Mouse (Mus musculus) CH12.LX (cell line): ENCODE results near the gene Gse1. TPM values are rescaled to one million over a fixed set of nuclear protein-coding genes. Genes with fewer than 3 reads are reported as not detected.

Source experiments
- DNase-seq: peaks from one replicate; pipeline ENCODE4 v3.0.0-alpha.2; 2013; ENCODE audit errors: extremely low read depth
- H3K27ac ChIP-seq: 2 replicates; pipeline ENCODE4 v1.5.1; 2012; ENCODE audit warnings: low read depth, mild to moderate bottlenecking, control low read depth, moderate library complexity; ENCODE audit not compliant: insufficient read depth
- H3K27me3 ChIP-seq: replicated peaks from 2 replicates; pipeline ENCODE3; 2012; ENCODE audit warnings: inconsistent platforms
- H3K36me3 ChIP-seq, 2 experiments: replicated peaks in 1 of 2; 2 replicates each; pipeline versions ENCODE3 to v1.6.1; 2012; ENCODE audit warnings: inconsistent platforms in 1 of 2, low read length in 1 of 2, mild to moderate bottlenecking in 1 of 2, mixed read lengths in 1 of 2, moderate library complexity in 1 of 2; ENCODE audit not compliant: control insufficient read depth in 1 of 2, insufficient read depth in 1 of 2
- H3K4me1 ChIP-seq, 2 experiments: 2 replicates each; pipeline ENCODE4 v1.6.1; 2012; ENCODE audit warnings: inconsistent platforms in 1 of 2, moderate library complexity in 1 of 2; ENCODE audit not compliant: insufficient read depth in 2 of 2, control insufficient read depth in 1 of 2
- H3K4me2 ChIP-seq: 2 replicates; pipeline ENCODE4 v1.6.1; 2012; ENCODE audit warnings: low read depth, mild to moderate bottlenecking, control low read depth; ENCODE audit not compliant: poor library complexity, insufficient read depth, severe bottlenecking
- H3K4me3 ChIP-seq, 3 experiments: fragments of 150-350 bp in 1 of 3; sonication (generic) in 1 of 3; replicated peaks in 1 of 3; 2 replicates each; pipeline versions ENCODE3 to v1.5.1; 2011 to 2012; ENCODE audit warnings: low read depth in 2 of 3, low read length in 2 of 3, mild to moderate bottlenecking in 2 of 3, moderate library complexity in 2 of 3, control low read depth in 1 of 3, improper control_type of control experiment in 1 of 3, inconsistent platforms in 1 of 3, mixed read lengths in 1 of 3; ENCODE audit not compliant: poor library complexity in 1 of 3
- H3K79me2 ChIP-seq: replicated peaks from 2 replicates; pipeline ENCODE4 v1.6.1; 2012; ENCODE audit warnings: mild to moderate bottlenecking, moderate library complexity; ENCODE audit not compliant: control insufficient read depth, poor library complexity, insufficient read depth, severe bottlenecking; ENCODE audit errors: extremely low read depth
- H3K9ac ChIP-seq: 2 replicates; pipeline ENCODE4 v1.6.1; 2012; ENCODE audit warnings: low read depth, mild to moderate bottlenecking, control low read depth, moderate library complexity; ENCODE audit not compliant: insufficient read depth
- H3K9me3 ChIP-seq: replicated peaks from 2 replicates; pipeline ENCODE3; 2012; ENCODE audit warnings: low read length, inconsistent platforms, mixed read lengths
- BHLHE40 ChIP-seq: IDR thresholded peaks from 2 replicates; pipeline ENCODE4 v1.6.1; 2011; ENCODE audit warnings: mild to moderate bottlenecking, low read depth, low read length, improper control_type of control experiment
- CHD1 ChIP-seq: IDR thresholded peaks from 2 replicates; pipeline ENCODE4 v1.6.1; 2012; ENCODE audit warnings: low read depth, low read length, improper control_type of control experiment, inconsistent platforms
- CHD2 ChIP-seq: IDR thresholded peaks from 2 replicates; pipeline ENCODE4 v1.6.1; 2011; ENCODE audit warnings: low read length, improper control_type of control experiment
- E2F4 ChIP-seq: IDR thresholded peaks from 2 replicates; pipeline ENCODE4 v1.6.1; 2011; ENCODE audit warnings: low read depth, low read length, improper control_type of control experiment; ENCODE audit not compliant: insufficient replicate concordance
- EP300 ChIP-seq: IDR thresholded peaks from 2 replicates; pipeline ENCODE4 v1.6.1; 2011; ENCODE audit warnings: low read length, improper control_type of control experiment
- ETS1 ChIP-seq: conservative IDR thresholded peaks from 2 replicates; pipeline ENCODE4 v1.6.1; 2012; ENCODE audit warnings: low read depth, mild to moderate bottlenecking, inconsistent platforms, low read length, improper control_type of control experiment, moderate library complexity
- GABPA ChIP-seq: IDR thresholded peaks from 2 replicates; pipeline ENCODE4 v1.6.1; 2012; ENCODE audit warnings: low read depth, low read length, improper control_type of control experiment, inconsistent platforms; ENCODE audit not compliant: insufficient replicate concordance
- HCFC1 ChIP-seq: IDR thresholded peaks from 2 replicates; pipeline ENCODE4 v1.6.1; 2012; ENCODE audit warnings: low read depth, mild to moderate bottlenecking, inconsistent platforms, low read length, improper control_type of control experiment
- IRF4 ChIP-seq: IDR thresholded peaks from 2 replicates; pipeline ENCODE4 v1.6.1; 2014; ENCODE audit warnings: low read depth, mild to moderate bottlenecking, inconsistent platforms, low read length, improper control_type of control experiment
- JUN ChIP-seq: IDR thresholded peaks from 2 replicates; pipeline ENCODE4 v1.6.1; 2011; ENCODE audit warnings: low read depth, mild to moderate bottlenecking, low read length, improper control_type of control experiment, moderate library complexity; ENCODE audit not compliant: insufficient read depth
- MAX ChIP-seq: IDR thresholded peaks from 2 replicates; pipeline ENCODE4 v1.6.1; 2011; ENCODE audit warnings: low read length, improper control_type of control experiment
- MAZ ChIP-seq: IDR thresholded peaks from 2 replicates; pipeline ENCODE4 v1.6.1; 2012; ENCODE audit warnings: low read depth, mild to moderate bottlenecking, inconsistent platforms, low read length, improper control_type of control experiment, moderate library complexity
- MEF2A ChIP-seq: IDR thresholded peaks from 2 replicates; pipeline ENCODE4 v1.6.1; 2014; ENCODE audit warnings: low read depth, mild to moderate bottlenecking, inconsistent platforms, low read length, improper control_type of control experiment, borderline replicate concordance
- MXI1 ChIP-seq: IDR thresholded peaks from 2 replicates; pipeline ENCODE4 v1.6.1; 2011; ENCODE audit warnings: mild to moderate bottlenecking, low read depth, low read length, improper control_type of control experiment
- MYC ChIP-seq: IDR thresholded peaks from 2 replicates; pipeline ENCODE4 v1.6.1; 2011; ENCODE audit warnings: low read depth, mild to moderate bottlenecking, improper control_type of control experiment, low read length
- NRF1 ChIP-seq: IDR thresholded peaks from 2 replicates; pipeline ENCODE4 v1.6.1; 2014; ENCODE audit warnings: low read depth, mild to moderate bottlenecking, inconsistent platforms, low read length, improper control_type of control experiment, moderate library complexity
- PAX5 ChIP-seq: IDR thresholded peaks from 2 replicates; pipeline ENCODE4 v1.6.1; 2012; ENCODE audit warnings: low read length, inconsistent platforms, mixed read lengths
- POLR2A ChIP-seq: IDR thresholded peaks from 2 replicates; pipeline ENCODE4 v1.6.1; 2011; ENCODE audit warnings: low read depth, mild to moderate bottlenecking, improper control_type of control experiment, low read length
- POLR2AphosphoS2 ChIP-seq: IDR thresholded peaks from 2 replicates; pipeline ENCODE4 v1.6.1; 2011; ENCODE audit warnings: low read depth, low read length, improper control_type of control experiment
- RAD21 ChIP-seq: IDR thresholded peaks from 2 replicates; pipeline ENCODE4 v1.6.1; 2011; ENCODE audit warnings: low read depth, mild to moderate bottlenecking, low read length, improper control_type of control experiment, moderate library complexity
- RCOR1 ChIP-seq: conservative IDR thresholded peaks from 2 replicates; pipeline ENCODE4 v1.6.1; 2012; ENCODE audit warnings: low read depth, mild to moderate bottlenecking, inconsistent platforms, low read length, improper control_type of control experiment
- SIN3A ChIP-seq: IDR thresholded peaks from 2 replicates; pipeline ENCODE4 v1.6.1; 2012; ENCODE audit warnings: low read length, improper control_type of control experiment, inconsistent platforms
- SMC3 ChIP-seq: IDR thresholded peaks from 2 replicates; pipeline ENCODE4 v1.6.1; 2011; ENCODE audit warnings: low read depth, low read length, improper control_type of control experiment
- TCF12 ChIP-seq: IDR thresholded peaks from 2 replicates; pipeline ENCODE4 v1.6.1; 2014; ENCODE audit warnings: low read depth, mild to moderate bottlenecking, inconsistent platforms, low read length, improper control_type of control experiment
- UBTF ChIP-seq: IDR thresholded peaks from 2 replicates; pipeline ENCODE4 v1.6.1; 2012; ENCODE audit warnings: low read depth, mild to moderate bottlenecking, inconsistent platforms, low read length, improper control_type of control experiment, moderate library complexity
- ZC3H11A ChIP-seq: IDR thresholded peaks from 2 replicates; pipeline ENCODE4 v1.6.1; 2012; ENCODE audit warnings: low read depth, mild to moderate bottlenecking, inconsistent platforms, low read length, improper control_type of control experiment
- ZKSCAN1 ChIP-seq: IDR thresholded peaks from 2 replicates; pipeline ENCODE4 v1.6.1; 2012; ENCODE audit warnings: low read depth, inconsistent platforms, low read length, improper control_type of control experiment, borderline replicate concordance
- ZNF384 ChIP-seq: IDR thresholded peaks from 2 replicates; pipeline ENCODE4 v1.6.1; 2012; ENCODE audit warnings: low read depth, low read length, improper control_type of control experiment, inconsistent platforms
- dilution Hi-C: fragments of 300-500 bp; cut with MboI; formaldehyde crosslinking; loops from 2 replicates; pipeline ENCODE4 v1.14.3; 2020; ENCODE audit warnings: low sequenced_read_pairs; ENCODE audit not compliant: extremely low pct_unique_long_range_greater_than_20kb, extremely low pct_ligation_motif_present
- in situ Hi-C: fragments of 300-500 bp; cut with MboI; formaldehyde crosslinking; loops from 3 replicates; pipeline ENCODE4 v1.14.3; 2019; ENCODE audit warnings: low sequenced_read_pairs, low pct_ligation_motif_present, low pct_unique_long_range_greater_than_20kb, mixed read lengths
- polyA plus RNA-seq: library from polyadenylated mRNA; unstranded; fragments of >175 nt; gene quantifications from 2 replicates; pipeline ENCODE4 v1.2.1, GENCODE M21; 2012; ENCODE audit warnings: low read depth; ENCODE audit not compliant: insufficient read length
- total RNA-seq, 2 experiments: library from RNA; depleted of rRNA; stranded (reverse); fragments of 300-350 nt in 1 of 2; fragments of >200 nt in 1 of 2; gene quantifications; 2 replicates each; pipeline ENCODE4 v1.2.3; 2012 to 2014

The Gse1 gene
- total and polyA plus RNA-seq, 3 experiments, result 1.3 to 9.8 (median 8.5) TPM

GRCm38 (mm10) chr8:120352096-120352495, 123.8 kb downstream of the Gse1 start:
- TF ChIP-seq RCOR1 (no peak), PAX5 (no peak), POLR2A (no peak), SIN3A (no peak), ZKSCAN1 (no peak), MEF2A (no peak), NRF1 (no peak), JUN (no peak), CHD1 (no peak), UBTF (no peak), MAZ (no peak), ZNF384 (no peak), BHLHE40 (no peak), ETS1 (no peak), GABPA (no peak), HCFC1 (no peak)
- no peaks in the 10 kb centered on the region for H3K9me3 ChIP-seq
- H3K27ac ChIP-seq, result no peak overlapping the region
- H3K79me2 ChIP-seq, result no peaks in the 10 kb centered on the region
- no peak overlapping the region for H3K4me3 ChIP-seq
- dilution Hi-C loops (no loop called here), in situ Hi-C loops (no loop called here)
- no peaks in the 10 kb centered on the region for H3K36me3 ChIP-seq
- H3K9ac ChIP-seq, result no peak overlapping the region
- H3K4me2 ChIP-seq, result no peak overlapping the region
- peaks cover 46 to 77% of the 10 kb centered on the region in 2 experiments for H3K4me1 ChIP-seq
- DNase-seq, result no peak
- no peaks in the 10 kb centered on the region for H3K27me3 ChIP-seq

- H3K79me2 ChIP-seq, result no peaks in the 10 kb centered on the region
- TF ChIP-seq RAD21 (no peak), ZNF384 (no peak), EP300 (no peak), IRF4 (no peak), SMC3 (no peak), JUN (no peak), CHD1 (no peak), PAX5 (no peak), CHD2 (no peak), POLR2AphosphoS2 (no peak), POLR2A (no peak), MYC (no peak), ZC3H11A (no peak), MAX (no peak), E2F4 (no peak), MXI1 (no peak), TCF12 (no peak), RCOR1 (no peak)
- H3K9ac ChIP-seq, result no peak overlapping the region
- dilution Hi-C loops (no loop called here), in situ Hi-C loops (no loop called here)
- peaks cover 30 to 58% of the 10 kb centered on the region in 2 experiments for H3K4me1 ChIP-seq
- no peak overlapping the region for H3K27ac ChIP-seq
- H3K27me3 ChIP-seq, result peaks cover 3% of the 10 kb centered on the region
- no peaks in the 10 kb centered on the region for H3K36me3 ChIP-seq
- H3K4me2 ChIP-seq, result no peak overlapping the region
- no peak for DNase-seq
- no peaks in the 10 kb centered on the region for H3K9me3 ChIP-seq
- H3K4me3 ChIP-seq, result no peak overlapping the region
These were observed 127.8 kb downstream of the Gse1 start for GRCm38 (mm10) chr8:120356067-120356466.
